Mouse (Mus musculus) erythroid progenitor cell, adult 5-6 weeks (primary cell): ENCODE data around the gene Kdm5a. TPM values are rescaled to one million over a fixed set of nuclear protein-coding genes. Genes with fewer than 3 reads are reported as not detected.
A peak's percentile ranks its signal among the peaks of the same experiment; 100 is the strongest.

Experiments used
- ATAC-seq: replicated peaks from 2 replicates; pipeline ENCODE4 v1.8.0; 2016; ENCODE audit warnings: moderate number of reproducible peaks, mild to moderate bottlenecking, moderate TSS enrichment, inconsistent platforms; ENCODE audit not compliant: poor library complexity, low FRiP score, severe bottlenecking
- total RNA-seq, 2 experiments: library from RNA; stranded (forward) in 1 of 2; stranded (reverse) in 1 of 2; fragments of 150-400 nt in 1 of 2; fragments of 186-747, 209-891 nt in 1 of 2; gene quantifications; 2 replicates each; pipeline versions ENCODE4 v1.2.3 to v1.2.4; 2015 to 2017; ENCODE audit warnings: low replicate concordance in 2 of 2

Gene Kdm5a
- total RNA-seq, 2 experiments from 2014 or later = 44.4 to 109 TPM

DNA sequence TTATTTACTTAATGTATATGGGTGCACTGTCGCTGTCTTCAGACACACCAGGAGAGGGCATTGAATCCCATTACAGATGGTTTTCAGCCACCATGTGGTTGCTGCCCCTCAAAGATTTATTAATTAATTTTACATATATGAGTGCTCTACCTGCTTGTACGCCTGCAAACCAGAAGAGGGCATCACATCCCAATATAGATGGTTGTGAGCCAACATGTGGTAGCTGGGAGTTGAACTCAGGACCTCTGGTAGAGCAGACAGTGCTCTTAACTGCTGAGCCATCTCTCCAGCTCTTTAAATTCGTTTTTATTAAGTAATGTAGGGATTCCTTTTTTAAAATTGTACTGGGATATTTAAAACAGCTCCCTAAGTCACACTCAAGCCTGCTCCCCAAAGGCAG lies 105.3 kb downstream of the Kdm5a start:
- ATAC-seq = no peak

DNA sequence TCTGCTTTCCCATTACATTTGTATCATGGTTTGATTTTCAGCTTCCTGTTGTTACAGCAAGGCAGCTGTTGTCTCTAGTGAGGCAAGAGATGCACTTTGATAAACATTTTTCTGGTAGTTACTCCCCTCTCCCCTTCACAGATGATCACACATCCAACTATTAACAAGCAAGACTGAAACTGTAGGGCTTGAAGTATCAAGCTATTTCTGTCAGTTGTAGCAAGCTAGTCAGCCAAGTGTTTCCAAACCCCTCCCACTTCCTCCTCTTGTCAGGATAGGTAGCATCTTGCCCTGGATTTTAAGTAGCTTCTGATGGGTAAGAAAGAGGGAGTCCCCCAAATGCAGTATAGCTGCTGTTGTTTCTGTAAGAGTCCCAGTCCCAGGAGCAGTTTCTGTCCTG lies 105.8 kb downstream of the Kdm5a start:
- no peak for ATAC-seq

DNA sequence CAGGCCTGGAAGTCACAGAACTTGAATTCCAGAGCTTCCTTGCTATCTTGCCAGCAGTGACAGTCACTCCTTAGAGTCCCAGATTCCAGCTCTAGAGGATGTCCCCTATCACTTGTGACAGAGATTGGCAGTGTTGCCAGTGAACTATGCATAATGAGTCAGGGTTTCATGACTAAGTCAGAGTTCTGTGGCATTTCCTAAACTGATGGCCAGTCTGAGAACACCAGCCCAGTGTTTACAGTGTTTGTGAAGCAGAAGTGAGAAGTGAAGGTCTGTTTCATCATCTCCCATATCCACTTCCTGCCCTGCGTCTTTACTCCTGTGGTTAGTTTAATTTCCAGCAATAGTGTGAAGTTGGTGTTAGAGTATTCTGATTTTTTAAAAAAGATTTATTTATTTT lies 106.7 kb downstream of the Kdm5a start:
- ATAC-seq = no peak

DNA sequence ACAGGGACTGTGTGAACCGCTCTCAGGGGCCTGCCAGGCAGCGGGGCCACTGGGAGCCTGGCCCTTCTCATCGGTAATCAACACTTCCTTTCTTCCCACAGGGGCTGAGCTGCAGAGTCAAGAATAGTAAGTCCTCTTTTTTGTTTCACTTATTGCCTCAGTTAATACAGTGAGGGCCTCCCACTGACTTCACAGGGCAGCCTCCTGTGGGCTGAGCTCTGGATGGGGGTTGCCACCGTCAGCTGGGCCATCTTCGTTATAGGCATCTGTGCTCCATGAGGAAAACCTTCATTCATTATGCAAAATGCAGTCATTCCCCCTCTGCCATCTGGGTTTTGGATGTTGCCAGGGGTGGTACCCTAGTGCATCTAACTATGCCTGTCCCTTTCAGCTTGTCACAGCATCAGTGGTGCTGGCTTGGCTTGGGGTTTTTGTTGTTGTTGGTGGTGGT lies 108.1 kb downstream of the Kdm5a start:
- ATAC-seq = no peak

DNA sequence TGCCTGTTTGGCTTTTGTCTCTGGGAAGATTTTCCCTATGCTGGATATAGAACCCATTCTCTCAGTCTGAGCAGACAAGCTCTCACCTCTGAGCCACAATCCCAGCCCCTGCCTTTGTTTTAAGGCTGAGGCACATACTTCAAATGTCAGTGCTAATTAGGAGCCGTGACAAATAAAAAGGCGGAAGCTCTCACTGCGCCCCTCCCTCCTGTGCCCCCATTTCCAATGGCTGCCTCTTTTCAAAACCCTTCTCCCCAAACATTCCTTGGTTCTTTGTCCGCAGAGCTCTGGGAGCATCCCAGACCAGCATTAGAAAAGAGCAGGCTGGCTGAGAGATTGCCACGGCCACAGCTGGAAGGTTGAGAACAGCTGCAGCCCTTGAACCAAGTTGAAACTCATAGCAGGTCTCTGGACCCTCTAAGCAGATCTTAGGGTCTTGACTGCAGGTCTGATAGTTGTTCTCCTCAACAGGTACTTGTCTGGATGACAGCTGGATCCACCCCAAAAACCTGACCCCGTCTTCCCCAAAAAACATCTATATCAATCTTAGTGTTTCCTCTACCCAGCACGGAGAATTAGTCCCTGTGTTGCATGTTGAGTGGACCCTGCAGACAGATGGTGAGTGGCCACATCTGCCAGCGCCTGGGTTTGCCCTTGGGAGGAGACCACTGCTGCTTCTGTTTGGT lies 108.7 kb downstream of the Kdm5a start:
- ATAC-seq = no peak

DNA sequence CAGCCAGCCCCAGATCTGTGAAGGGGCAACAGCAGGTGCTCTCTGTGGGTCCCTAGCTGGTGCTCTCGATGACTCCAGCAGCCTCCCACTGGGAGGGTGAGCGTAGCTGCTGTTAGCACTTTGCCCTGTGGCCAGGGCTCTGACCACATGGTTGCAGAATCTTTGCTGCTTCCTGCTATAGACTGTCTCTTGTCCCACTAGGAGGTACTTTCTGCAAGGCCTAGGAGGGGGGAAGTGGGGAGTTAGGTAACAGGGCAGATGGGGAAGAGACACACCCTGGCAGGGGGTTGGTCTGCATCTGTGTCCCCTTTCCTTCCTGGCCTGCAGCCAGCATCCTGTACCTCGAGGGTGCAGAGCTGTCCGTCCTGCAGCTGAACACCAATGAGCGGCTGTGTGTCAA lies 109.5 kb downstream of the Kdm5a start:
- no peak for ATAC-seq

DNA sequence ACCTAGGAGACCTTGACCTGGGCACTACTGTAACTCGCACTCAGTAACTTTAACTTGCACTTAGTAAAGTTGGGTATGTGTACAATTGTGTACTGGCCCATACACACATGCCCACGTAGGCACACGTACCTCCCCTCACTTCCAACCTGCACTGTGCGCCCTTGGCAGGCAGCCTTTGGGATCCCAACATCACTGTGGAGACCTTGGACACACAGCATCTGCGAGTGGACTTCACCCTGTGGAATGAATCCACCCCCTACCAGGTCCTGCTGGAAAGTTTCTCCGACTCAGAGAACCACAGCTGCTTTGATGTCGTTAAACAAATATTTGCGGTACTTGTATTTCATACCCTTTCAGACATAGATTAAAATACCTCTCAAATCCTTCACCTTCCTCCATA lies 111.4 kb downstream of the Kdm5a start:
- ATAC-seq = no peak

DNA sequence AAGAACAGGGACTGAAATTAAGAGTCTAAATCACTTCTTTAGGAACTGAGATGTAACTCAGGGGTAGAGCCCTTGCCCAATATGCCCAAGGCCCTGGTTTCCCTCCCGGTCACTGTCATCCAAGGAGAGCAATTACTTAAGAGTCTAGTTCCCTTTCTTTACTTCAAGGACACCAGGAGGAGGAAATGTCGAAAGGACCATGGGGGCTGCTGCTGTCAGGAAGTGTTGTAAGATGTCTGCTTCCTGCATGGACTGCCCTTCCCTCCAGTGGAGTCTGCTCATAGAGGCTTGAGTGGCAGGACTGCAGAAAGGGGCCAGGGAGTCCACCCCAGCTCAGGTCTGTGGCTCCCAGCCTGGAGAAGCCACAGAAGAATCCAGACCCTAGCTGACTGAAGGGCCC lies 115.4 kb downstream of the Kdm5a start:
- ATAC-seq = no peak

DNA sequence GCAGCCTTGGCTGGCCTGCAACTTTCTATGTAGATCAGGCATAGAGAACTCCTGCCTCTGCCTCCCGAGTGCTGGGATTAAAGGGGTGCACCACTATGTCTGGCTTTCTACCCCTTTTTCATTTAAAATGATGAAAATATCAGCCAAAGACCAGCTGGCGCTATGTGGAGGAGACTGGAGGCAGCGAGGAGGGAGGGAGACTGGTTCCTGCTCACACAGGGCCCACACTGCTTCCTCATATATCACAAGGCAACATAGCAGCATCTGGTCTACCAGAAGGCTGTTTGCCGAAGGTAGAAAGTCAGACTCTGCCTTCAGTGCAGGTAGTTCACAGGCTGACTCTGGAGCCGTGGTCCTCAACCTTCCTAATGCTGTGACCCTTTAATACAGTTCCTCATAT lies 116.4 kb downstream of the Kdm5a start:
- ATAC-seq = no peak

DNA sequence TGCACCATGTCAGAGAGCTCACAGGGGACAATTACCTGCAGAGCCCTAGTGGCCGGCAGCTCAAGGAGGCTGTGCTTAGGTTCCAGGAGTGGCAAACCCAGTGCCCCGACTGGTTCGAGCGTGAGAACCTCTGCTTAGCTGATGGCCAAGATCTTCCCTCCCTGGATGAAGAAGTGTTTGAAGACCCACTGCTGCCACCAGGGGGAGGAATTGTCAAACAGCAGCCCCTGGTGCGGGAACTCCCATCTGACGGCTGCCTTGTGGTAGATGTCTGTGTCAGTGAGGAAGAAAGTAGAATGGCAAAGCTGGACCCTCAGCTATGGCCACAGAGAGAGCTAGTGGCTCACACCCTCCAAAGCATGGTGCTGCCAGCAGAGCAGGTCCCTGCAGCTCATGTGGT lies 117.6 kb downstream of the Kdm5a start:
- ATAC-seq = no peak

DNA sequence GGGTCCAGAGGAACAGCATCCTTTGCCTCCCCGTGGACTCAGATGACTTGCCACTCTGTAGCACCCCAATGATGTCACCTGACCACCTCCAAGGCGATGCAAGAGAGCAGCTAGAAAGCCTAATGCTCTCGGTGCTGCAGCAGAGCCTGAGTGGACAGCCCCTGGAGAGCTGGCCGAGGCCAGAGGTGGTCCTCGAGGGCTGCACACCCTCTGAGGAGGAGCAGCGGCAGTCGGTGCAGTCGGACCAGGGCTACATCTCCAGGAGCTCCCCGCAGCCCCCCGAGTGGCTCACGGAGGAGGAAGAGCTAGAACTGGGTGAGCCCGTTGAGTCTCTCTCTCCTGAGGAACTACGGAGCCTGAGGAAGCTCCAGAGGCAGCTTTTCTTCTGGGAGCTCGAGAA lies 118.1 kb downstream of the Kdm5a start:
- no peak for ATAC-seq

DNA sequence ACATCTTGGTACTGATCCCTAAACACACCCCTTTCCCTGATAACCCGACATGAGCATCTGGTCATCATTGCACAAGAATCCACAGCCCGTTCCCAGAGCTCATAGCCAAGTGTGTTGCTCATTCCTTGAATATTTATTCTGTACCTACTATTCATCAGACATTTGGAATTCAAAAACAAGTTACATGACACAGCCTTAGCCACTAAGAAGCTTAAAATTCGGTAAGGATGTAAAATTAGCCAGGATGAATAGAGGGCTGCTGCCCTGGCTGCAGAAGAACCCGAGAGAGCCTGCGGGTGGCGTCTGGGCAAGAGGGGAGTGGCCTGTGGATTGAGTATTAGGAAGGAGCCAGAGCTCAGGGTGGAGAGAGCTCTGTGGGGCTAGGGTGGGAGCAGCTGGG lies 118.8 kb downstream of the Kdm5a start:
- no peak for ATAC-seq

DNA sequence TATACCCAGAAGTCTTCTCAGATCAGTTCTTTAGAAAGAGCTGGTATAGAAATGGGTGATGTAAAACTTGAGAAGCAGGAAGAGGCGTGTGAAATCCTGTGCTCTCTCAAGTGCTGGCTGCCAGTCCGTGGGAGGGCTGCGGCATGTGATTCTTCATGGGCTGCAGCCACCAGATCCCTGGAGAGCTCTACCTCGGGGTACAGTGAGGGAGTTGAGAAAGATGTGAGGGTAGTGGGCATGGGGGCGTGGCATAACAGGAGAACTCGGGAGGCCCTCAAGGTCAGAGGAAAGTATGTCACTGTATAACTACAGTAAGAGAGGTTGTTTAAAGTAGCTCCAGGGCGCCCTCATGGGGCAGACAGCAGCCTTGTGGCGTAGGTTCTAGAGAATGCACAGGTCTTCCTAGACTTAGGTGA lies 119.3 kb downstream of the Kdm5a start:
- ATAC-seq = no peak

DNA sequence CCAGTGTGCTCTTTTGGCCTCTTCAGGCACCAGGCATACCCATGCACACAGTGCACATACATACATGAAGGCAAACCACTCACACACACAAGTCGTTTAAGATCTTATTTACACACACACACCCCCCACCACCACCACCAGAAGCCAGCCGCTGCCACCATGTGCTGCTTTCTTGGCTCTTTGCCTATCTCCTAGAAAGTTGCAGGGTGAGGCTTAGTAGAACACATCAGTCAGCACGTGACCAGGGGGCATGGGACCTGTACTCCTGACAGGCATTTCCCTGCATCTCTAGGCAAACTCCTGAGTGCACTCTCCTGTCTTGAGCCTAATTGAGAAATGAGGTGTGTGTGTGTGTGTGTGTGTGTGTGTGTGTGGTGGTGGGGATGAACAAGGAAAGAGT lies 121.1 kb downstream of the Kdm5a start:
- ATAC-seq = peak; percentile 70

DNA sequence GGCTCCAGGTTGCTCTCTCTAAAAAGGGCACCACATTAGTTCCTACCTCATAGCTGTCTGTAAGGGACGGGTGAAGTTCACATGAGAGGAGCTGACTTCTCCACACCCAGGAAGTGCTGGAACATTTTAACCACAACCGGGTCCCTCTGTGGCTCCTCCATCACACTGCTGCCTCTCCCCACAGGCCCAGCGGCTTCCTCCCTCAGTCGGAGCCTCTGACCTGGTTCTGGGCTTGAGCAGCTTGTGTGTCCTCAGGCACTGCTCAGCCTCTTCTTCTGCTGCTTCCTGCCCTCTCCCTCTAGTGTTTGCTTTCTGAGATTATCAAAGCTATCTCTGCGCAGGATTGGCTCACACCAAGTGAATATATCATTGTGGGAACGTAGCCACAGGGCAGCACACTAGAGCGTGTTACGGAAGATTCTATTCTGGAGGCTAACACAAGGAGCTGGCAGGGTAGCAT lies 122.2 kb downstream of the Kdm5a start:
- peak; percentile 49 for ATAC-seq

DNA sequence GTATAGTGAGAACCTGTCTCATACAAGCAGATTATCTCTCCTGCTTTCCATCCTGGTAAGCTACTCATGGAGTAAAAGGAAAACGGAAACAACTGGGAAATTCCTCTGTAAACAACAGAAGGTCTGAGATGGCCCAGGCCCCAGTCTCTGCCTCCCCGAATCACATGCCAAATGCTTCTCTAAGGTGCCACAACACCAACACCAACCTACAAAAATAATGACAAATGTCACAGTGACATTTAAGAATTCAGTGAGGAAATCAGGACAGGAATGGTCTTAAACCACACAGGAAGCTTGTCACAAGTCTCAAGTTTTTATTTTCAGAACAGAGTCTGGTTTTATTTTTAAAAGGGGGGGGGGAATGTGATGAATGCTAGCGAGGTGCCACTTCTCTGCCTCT lies 124.7 kb downstream of the Kdm5a start:
- no peak for ATAC-seq

DNA sequence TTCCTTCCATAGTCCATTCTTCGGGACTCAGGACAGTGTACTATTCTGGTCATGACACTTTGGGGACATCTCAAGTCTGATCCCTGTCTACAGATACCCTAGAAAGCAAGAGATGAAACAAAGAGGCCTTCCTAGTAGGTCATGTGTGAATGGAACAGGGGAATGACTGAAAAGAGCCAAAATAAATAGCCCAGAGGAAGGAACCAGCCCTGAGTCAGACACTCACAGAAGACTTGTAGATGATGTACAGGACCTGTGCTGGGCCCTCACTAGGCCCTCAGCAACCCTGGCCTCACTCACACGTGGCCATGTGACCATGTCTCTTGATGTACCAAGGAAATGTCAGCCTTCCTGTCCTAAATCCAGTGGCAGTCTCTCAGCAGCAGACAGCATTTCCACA lies 125.5 kb downstream of the Kdm5a start:
- no peak for ATAC-seq

DNA sequence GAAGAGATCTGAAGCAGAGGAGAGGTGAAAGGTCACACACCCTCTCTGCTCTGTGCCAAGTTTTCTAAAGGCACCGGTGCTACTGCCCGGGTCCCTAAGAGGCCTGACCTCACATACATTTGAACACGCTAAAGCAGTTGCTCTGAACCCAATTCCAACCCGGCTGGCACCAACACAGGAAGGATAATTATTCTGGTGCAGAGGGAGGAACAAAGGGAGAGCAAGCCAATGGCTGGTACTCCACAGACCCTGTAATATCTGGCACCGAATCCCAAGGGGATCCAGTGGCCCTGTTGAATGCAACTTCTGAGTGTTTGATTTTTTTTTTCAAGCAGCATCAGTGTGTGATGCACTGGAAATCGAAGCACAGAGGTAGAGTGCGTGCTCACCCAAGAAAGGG lies 127.1 kb downstream of the Kdm5a start:
- no peak for ATAC-seq

DNA sequence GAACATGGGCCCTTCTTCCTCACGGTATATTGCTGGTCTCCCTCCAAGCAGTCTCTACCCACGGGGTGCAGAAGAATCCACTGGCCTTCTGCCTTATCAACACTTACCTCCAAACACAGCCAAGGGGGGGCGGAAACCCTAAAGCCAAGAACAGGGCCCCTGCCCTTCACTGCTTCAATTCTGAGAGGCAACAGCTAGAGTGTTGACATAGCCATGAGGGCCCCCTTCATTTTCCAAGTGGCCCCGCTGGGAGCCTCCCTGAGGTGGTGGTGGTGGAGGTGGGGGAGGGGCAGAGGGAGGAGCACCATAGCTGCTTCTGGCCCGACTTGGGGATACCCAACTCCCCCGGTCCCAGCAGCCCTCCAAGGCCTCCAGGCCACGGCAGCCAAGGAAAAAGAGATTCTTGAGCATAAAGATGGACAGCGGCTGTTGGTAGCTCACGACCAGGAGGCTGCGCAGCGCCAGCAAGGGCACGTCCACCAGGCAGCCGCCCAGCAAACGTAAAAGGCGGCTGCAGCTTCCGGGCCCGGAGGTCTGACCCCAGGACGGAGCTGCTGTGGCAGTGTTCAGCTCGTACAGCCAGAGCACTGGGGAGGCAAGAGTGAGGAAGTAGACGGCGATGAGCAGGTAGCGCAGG lies 128.1 kb downstream of the Kdm5a start:
- no peak for ATAC-seq

DNA sequence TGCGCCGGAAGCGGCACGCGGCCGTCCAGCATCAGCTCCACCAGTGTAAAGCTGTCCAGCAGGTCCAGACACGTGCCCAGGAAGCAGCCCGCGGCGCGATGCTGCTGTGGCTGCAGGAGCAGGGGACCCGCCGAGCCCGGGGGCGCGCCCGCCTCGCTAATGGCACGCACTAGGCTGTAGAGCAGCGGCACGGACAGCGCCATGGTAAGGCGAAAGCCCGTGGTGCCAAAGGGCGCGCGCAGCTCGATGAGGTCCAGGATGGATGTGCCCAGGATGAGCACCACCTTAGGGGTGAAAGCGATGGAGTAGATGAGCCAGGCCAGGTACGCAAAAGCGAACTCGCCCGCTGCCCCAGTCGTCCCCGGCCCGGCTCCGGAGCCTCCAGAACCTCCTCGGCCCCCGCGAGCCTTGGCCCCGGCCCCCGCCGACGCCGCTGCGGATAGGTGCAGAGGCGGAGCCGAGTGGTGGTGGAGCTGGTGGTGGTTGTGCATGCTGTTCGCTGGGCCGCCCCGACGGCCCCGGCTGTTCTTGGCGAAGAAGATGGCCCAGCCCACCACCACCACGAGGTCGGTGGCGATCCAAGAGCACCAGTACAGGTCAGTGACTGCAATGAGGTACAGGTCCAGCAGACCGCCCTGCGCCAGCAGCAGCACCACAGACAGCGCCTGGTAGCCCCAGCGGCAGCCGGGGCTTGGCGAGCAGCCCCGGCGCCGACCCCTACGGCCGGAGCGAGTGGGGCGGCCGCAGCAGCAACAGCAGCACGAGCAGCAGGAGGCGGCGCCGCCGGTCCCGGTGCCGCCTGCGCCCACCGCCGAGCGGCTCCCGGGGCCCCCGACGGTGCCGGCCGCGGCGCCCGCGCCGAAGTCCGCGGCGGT lies 128.8 kb downstream of the Kdm5a start:
- ATAC-seq = no peak
